Mouse (Mus musculus): Measurements from ENCODE around the gene Ubl7. TPM values are rescaled to one million over a fixed set of nuclear protein-coding genes. Genes with fewer than 3 reads are reported as not detected.

Ubl7 gene
- total RNA-seq, 2 experiments from 2014 or later: 94.0 to 97.2 TPM

GRCm38 (mm10) chr9:57912571-57912970 is 1.8 kb downstream of the Ubl7 start:
- intact Hi-C loops (cut with DNase I): loop anchor here (5.0 kb wide), 1 partner anchor 50 kb away; no protein-coding TSS in a partner anchor

GRCm38 (mm10) chr9:57921491-57922060 is 10.8 kb downstream of the Ubl7 start:
- DNase-seq: no peak
- intact Hi-C loops (cut with DNase I): loop anchor here (10.0 kb wide), 1 partner anchor 167 kb away; no protein-coding TSS in a partner anchor

More at GRCm38 (mm10) chr9:57912571-57912970, 1.8 kb downstream of the Ubl7 start:
- DNase-seq: no peak

GRCm38 (mm10) chr9:57922381-57922780 is 11.6 kb downstream of the Ubl7 start:
- intact Hi-C loops (cut with DNase I): loop anchor here (10.0 kb wide), 1 partner anchor 168 kb away; no protein-coding TSS in a partner anchor
- no peak for DNase-seq

- no peak for DNase-seq
These were observed 12.3 kb downstream of the Ubl7 start for GRCm38 (mm10) chr9:57923046-57923445.

GRCm38 (mm10) chr9:57931166-57931767 is 20.5 kb downstream of the Ubl7 start:
- intact Hi-C loops (cut with DNase I): no loop called here
- DNase-seq: no peak

More at GRCm38 (mm10) chr9:57923046-57923445, 12.3 kb downstream of the Ubl7 start:
- intact Hi-C loops (cut with DNase I): loop anchor here (10.0 kb wide), 1 partner anchor 168 kb away; no protein-coding TSS in a partner anchor

- intact Hi-C loops (cut with DNase I): no loop called here
- no peak for DNase-seq
These were observed 21.5 kb downstream of the Ubl7 start for GRCm38 (mm10) chr9:57932253-57932652.

- intact Hi-C loops (cut with DNase I): no loop called here
- DNase-seq: peak; percentile 79
These were observed 22.2 kb downstream of the Ubl7 start for GRCm38 (mm10) chr9:57932831-57933602.

- intact Hi-C loops (cut with DNase I): loop anchor here (5.0 kb wide), 1 partner anchor 61 kb away; no protein-coding TSS in a partner anchor
- DNase-seq: peak; percentile 94
These were observed 25.1 kb downstream of the Ubl7 start for GRCm38 (mm10) chr9:57935683-57936437.

- intact Hi-C loops (cut with DNase I): loop anchor here (5.0 kb wide), 1 partner anchor 60 kb away; no protein-coding TSS in a partner anchor
- DNase-seq: no peak
These were observed 26.4 kb downstream of the Ubl7 start for GRCm38 (mm10) chr9:57937171-57937570.

- intact Hi-C loops (cut with DNase I): loop anchor here (5.0 kb wide), 1 partner anchor 60 kb away; no protein-coding TSS in a partner anchor
These were observed 26.9 kb downstream of the Ubl7 start for GRCm38 (mm10) chr9:57937651-57938050.

GRCm38 (mm10) chr9:57938225-57939055 is 27.7 kb downstream of the Ubl7 start:
- intact Hi-C loops (cut with DNase I): loop anchor here (5.0 kb wide), 1 partner anchor 59 kb away; no protein-coding TSS in a partner anchor
- peak; percentile 59 for DNase-seq

More at GRCm38 (mm10) chr9:57937651-57938050, 26.9 kb downstream of the Ubl7 start:
- DNase-seq: peak; percentile 72

GRCm38 (mm10) chr9:57939431-57940348 is 28.9 kb downstream of the Ubl7 start, which contains the start of gene Sema7a:
Gene Sema7a, plus strand, starts transcription at chr9:57940112.
- peak; percentile 90 for DNase-seq
- intact Hi-C loops (cut with DNase I): loop anchor here (5.0 kb wide), 1 partner anchor 58 kb away; no protein-coding TSS in a partner anchor

- intact Hi-C loops (cut with DNase I): no loop called here
- DNase-seq: peak; percentile 57
These were observed 29.6 kb downstream of the Ubl7 start for GRCm38 (mm10) chr9:57940349-57940794.

- intact Hi-C loops (cut with DNase I): no loop called here
- peak; percentile 52 for DNase-seq
These were observed 30.3 kb downstream of the Ubl7 start for GRCm38 (mm10) chr9:57940861-57941638.

GRCm38 (mm10) chr9:57942039-57942438 is 31.3 kb downstream of the Ubl7 start:
- DNase-seq: peak; percentile 83
- intact Hi-C loops (cut with DNase I): no loop called here

GRCm38 (mm10) chr9:57943067-57943466 is 32.3 kb downstream of the Ubl7 start:
- intact Hi-C loops (cut with DNase I): no loop called here
- DNase-seq: no peak

- intact Hi-C loops (cut with DNase I): no loop called here
- DNase-seq: peak; percentile 76
These were observed 33.8 kb downstream of the Ubl7 start for GRCm38 (mm10) chr9:57944572-57944971.
